Mouse (Mus musculus): ENCODE data around the gene Olfr961.

Gene Olfr961

DNA sequence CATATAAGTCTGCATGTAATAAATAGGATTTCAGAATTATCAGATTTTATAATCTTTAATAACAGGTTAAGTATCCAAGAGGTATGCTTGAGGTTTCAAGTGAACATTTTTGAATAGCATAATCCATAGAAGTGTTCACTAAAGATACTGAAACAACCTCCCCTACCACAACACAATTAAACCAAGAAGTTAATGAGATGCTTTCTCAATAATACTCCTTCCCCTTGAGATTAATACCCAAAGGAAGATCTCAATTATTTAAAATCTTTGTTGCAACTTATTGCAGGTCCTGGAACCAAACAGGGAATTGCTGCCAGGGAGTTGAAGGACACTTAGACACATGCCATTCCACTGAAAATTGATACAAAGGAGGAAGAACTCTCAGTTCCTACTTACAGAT is at the start of gene Olfr961:
TSS of gene Olfr961 (plus strand) at position 301 of the 400 bp plus-strand sequence.
- no peak for DNase-seq

DNA sequence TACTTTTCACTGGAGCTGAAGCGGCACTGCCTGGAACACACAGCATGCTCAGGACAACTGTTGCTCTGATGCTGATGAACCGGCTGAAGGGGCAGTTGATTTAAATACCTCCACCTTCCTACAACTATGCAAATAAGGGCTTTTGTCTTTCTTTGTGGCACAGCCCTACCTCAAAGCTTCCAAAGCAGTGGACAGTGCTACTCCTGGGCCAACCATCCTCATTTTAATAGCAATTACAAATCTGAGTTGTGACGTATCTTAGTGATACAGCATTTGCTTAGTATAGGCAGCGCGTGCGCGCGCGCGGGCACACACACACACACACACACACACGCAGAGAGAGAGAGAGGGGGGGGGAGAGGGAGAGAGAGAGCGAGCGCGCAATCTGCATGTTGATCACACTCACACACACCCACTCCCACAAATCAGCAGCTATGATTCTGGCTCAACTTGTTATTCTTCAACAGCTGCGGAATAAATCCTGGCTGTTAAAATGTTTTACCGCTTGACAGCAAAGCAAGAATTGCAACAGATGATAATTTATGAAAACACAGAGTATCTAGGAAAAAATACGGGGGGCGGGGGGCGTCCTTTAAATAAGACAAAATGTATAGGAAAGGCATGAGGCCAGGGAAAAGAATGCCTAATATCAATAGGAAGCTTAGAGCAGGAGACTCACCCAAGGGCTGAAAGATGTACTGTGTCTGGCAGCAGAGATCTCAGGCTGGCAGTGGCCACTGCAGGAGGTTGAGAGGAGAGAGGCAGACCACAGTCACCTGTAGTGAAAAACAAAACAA is 42.2 kb upstream of the Olfr961 start:
- no peak for DNase-seq

DNA sequence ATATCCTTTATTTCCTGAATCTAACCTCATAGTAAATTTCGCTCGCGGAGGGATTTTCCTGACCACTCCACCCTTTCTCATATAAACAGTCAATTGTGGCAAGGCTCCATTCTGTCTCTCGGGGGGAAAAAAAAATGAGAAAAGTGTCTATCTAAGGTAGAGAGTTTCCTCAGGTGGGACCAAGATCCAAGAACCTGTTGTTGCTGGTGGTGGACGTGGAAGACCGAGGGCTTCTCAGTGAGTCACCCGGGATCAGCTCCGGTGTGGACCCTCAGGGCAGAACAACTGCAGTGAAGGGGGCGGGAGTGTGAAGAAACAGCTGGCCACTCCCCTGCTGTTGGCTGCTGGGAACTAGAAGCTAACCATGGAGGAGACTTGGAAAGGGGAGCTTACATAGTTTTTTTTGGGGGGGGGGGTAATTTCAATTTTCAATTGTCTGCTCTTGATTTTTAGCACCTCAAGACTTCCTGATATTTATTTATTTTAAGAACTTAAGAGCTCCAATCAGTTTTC is 41.5 kb upstream of the Olfr961 start:
- no peak for DNase-seq

DNA sequence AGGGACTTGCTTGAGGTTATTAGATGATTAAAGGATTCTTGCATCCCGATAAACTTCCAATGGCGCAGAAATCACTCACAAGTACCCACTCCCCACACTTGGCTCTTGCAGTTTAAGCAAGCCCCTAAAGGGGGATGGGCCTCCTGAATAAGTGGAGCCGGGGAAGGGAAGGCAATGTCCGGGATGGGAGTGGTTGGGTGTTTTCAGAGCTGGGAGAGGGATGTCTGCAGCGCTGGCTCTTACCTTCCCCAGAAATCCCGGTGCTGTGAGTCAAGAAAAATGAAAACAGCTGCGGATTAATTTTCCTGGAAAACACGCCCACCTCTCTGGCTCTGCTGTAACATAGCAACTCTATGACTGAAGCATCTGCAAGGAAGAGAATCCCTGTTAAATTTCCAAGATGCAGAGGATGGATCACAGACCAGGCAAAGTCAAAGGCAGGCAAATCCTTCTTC is 40.9 kb upstream of the Olfr961 start, which contains the start of gene AW551984:
TSS of gene AW551984 (minus strand) at position 405 of the 455 bp plus-strand sequence.
- DNase-seq = no peak

DNA sequence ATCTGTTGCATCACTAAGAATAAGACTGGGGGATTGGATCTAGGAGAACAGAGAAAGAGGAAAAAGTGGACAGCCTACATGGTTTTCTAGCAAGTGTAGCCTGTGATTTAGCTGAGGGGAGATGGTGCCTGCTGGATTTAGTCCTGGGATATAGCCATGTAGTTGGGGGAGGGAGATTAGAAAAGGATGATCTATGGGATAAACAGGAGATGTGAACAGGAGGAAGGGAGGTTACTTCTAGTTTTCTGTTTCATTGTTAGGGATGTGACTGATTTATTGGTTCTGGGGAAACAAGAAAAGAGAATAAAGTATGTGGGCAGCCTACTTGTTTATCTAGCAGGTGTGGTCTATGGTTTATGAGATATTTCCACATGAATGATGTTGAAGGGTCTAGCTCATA is 36.4 kb upstream of the Olfr961 start:
- no peak for DNase-seq

DNA sequence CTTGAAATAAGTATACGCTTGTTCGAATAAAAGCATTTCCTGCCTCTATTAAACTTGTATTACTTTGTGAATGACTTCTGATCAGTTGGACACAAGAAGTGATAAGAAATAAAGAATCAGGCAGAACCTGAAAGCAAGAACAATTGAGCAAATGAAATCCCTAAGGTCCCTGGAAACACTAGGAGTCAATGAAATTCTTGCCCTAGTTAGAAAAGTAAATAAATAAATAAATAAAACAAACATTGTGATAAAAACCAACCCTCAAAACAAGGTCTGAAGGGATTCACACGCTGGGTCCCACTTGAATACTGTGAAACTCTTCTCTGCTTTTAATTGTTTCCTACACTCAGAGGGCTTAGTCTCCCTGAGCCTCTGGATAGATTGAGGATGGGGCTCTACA is 34.5 kb upstream of the Olfr961 start, which contains the start of gene Olfr148:
TSS of gene Olfr148 (plus strand) at position 301 of the 400 bp plus-strand sequence.
- no peak for DNase-seq

DNA sequence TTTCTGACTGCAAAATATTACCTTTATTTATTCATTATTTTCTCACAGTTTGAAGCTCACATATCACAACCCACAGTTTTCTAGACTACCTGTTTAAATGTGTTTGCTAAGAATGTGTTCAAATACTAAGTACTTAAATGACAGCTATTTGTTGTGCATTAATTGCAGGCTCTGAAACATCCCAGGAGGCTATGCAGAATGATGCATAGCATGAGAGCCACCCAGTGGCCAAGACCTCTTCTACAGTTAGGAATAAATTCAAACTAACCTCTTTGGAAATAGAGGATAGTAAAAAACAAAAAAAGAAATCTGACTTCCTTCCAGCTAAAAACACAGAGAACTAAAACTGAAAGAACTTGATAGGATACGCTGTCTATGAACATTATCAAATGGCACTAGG is 32.9 kb upstream of the Olfr961 start:
- DNase-seq = no peak

DNA sequence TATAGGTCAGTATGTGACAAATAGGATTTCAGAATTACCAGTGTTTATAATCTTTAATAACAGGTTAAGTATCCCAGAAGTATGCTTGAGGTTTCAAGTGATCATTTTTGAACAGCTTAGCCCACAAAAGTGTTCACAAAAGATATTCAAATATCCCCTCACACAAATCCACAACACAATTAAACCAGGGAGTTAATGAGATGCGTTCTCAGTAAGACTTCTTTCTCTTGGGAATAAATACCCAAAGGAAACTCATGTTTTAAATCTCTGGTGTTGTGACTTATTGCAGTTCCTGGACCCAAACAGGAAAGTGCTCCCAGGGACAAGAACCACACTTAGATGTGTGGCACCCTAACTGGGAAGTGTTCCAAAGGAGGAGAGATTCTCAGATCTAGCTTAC is 23.8 kb upstream of the Olfr961 start, which contains the start of gene Olfr960:
TSS of gene Olfr960 (plus strand) at position 301 of the 400 bp plus-strand sequence.
- DNase-seq = no peak

DNA sequence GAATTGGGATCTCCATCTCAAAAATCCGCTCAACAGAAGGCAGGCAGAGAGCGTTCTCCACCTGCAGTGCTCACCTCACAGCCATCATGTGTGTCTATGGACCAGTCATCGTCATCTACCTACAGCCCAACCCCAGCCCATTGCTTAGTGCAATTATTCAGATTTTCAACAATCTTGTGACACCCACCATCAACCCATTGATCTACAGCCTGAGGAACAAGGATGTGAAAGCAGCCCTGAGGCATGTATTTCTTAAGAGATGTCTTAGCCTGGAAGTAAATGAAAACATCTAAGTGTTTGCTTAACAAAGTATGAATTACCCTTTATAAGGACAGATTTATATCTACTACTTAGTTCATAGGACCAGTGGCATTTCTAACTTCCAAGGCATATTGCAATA is 21.1 kb upstream of the Olfr961 start:
- DNase-seq = no peak

DNA sequence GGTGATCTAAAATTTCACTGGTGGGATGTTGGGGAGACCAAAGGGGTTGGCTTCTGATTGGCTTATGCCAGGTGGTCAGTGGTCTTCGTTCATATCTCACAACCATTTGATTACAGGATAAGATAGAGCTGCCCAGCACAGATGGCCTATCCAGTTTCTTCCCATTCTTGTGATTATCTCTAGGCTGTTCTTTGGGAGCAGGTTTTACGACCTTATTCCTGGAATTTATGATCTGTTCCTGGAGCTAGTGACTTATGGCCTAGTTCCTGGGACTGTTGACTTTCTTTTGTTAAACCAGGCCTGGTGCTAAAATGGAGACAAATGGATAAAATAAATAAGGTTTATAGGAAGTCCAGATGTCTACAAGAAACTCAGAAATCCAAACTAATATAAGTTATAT is 20.2 kb upstream of the Olfr961 start:
- no peak for DNase-seq

DNA sequence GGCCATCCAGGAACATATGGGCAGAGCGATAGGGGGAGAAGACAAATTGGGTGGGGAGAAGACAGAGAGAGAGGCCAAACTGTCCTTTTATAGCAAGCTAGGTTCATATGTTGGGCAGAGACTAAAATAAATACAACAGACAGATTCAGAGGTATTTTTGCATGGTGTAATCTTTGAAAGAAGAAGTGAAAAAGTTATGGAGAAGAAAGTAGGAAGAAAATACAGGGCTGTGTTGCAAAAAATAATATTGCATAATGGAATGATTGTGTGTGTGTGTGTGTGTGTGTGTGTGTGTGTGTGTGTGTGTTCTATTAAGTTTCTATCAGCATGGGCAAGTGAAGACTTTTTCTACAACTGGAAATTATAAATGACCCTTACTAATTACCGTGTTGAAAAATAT is 15.8 kb upstream of the Olfr961 start:
- DNase-seq = no peak

DNA sequence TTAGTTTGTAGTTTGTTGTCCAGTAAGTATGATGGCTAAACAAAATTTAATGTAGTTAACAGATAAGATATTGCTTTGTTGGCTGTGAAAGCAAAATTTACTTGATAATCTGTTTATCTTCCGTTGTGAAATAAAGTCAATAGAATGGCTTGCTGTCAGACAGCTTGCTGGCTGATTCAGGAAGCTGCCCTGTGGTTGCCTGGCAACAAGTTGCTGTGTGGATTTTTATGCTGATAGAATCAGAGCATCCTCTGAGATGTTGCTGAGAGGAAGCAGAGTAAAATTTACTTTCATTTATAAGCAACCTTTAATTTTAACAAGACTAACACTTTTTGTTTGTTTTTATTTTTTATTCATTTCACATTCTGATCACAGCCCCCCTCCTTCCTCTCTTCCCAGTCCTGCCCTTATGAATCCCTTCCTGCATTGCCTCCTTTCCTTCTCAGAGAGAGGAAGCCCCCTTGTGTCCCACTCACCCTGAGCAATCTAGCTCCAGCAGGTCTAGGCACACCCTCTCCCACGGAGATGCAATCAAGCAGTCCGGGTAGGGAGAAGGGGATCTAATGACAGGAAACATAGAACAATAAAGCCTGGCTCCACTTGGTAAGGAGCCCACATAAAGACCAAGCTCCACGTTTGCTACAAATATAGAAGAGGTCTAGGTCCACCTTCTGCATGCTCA is 10.8 kb upstream of the Olfr961 start:
- DNase-seq = no peak

DNA sequence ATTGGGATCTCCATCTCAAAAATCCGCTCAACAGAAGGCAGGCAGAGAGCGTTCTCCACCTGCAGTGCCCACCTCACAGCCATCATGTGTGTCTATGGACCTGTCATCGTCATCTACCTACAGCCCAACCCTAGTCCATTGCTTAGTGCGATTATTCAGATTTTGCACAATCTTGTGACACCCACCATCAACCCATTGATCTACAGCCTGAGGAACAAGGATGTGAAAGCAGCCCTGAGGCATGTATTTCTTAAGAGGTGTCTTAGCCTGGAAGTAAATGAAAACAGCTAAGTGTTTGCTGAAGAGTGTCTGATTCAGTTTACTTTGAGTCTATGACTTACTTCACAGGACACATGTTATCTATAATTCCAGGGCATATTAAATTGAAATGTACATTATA is 2.5 kb downstream of the Olfr961 start:
- DNase-seq = no peak

DNA sequence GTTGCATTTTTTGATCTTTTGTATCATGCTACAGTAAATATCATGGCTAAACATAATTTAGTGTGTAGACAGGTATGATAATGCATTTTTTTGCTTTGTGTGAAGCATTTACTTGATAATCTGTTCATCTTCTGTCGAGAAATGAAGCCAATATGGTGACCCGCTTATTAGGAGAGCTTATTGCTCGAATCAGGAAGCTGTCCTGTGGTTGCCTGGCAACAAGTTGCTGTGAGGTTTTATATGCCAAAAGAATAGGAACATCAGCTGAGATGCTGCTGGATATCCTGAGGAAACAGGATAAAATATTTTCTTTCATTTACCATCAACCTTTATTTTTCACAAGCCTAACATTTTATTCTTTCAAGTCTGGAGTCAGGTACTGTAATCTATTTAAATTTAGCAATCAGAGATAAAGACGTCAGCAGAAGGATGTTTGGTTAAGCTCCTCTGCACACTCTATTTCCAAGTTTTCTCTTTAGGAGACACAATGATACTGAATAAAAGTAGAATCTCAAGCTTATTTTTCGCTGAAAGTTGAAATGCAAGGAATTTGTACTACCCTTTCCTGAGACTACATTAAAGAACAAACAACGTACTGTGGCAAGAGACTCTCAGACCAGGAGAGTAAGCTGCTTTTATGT is 10.0 kb downstream of the Olfr961 start:
- DNase-seq = no peak

DNA sequence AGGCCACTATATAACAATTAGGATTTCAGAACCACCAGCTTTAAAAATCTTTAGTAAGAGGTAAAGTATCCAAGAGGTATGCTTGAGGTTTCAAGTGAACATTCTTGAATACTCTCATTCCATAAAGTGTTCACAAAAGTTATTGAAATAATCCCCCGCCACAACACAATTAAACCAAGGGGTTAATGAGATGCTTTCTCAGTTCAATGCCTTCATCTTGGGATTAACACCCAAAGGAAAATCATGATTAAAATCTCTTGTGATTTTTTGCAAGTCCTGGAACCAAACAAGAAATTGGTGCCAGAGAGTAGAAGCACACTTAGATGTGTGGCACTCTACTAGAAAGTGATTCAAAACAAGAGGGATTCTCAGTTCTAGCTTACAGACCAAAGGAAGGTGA is 22.0 kb downstream of the Olfr961 start, which contains the start of gene Olfr963:
TSS of gene Olfr963 (plus strand) at position 301 of the 400 bp plus-strand sequence.
- no peak for DNase-seq

DNA sequence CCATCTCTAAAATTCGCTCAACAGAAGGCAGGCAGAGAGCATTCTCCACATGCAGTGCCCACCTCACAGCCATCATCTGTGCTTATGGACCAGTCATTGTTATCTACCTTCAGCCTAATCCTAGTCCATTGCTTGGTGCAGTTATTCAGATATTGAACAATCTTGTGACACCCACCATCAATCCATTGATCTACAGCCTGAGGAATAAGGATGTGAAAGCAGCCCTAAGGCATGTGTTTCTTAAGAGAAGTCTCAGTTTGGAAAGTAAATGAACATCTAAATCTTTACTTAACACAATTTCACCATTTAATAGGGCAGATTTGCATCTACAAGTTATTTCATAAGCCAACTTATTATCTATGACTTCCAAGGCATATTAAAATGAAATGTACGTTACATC is 24.8 kb downstream of the Olfr961 start:
- DNase-seq = no peak

DNA sequence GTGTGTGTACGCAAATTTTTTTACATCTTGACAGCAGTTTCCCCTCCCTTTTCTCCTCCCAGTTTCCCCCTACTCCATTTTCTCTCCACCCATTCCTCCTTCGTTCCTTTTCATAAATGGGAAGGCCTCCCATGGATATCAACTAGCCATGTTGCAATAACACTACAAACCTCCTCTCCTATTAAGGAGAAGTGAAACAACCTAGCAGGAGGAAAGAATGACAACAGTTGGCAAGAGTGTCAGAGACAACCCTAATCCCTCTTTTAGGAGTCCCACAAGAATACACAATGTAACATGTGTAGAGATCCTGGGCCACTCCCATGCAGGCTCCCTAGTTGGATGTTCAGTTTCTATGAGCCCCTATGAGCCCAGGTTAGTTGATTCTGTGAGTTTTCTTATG is 29.9 kb downstream of the Olfr961 start:
- DNase-seq = no peak

DNA sequence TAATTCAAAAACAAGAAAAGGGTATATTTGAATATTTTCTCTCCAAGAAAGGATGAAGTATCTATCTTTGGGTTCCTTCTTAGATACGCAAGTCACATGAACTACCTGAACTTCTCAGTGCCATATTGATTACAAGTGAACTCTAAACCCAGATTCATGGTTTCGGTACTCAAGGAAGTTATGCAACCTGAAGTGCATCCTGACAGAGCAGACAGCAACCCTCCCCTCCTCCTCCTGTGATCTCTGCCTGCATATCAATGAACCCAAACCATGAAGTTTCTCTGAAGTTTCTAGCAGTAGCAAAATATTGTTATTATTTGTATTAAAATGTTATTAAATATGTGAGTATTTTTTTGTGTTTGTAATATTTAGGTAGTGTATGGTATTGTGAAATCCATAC is 33.7 kb downstream of the Olfr961 start:
- DNase-seq = no peak

DNA sequence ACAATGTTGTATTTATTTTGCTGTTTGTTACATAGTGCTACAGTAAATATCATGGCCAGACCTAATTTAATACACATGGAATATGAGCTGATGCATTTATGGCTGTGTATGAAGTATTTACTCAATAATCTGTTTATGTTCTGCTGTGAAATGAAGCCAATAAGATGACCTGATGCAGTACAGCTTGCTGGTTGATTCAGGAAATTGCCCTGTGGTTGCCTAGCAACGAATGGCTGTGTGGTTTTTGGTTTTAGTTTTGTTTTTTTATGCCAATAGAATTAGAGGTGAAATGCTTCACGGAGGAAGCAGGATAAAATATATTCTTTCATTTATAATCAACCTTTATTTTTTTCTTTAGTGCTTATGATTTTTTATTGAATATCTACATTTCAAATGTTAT is 34.4 kb downstream of the Olfr961 start:
- DNase-seq = no peak
